Mouse (Mus musculus) heart, embryonic 11.5 days (tissue): ENCODE data around the gene Olfr901. TPM values are rescaled to one million over a fixed set of nuclear protein-coding genes. Genes with fewer than 3 reads are reported as not detected.
"Not testable (repeated sequence)": the region's sequence is repeated elsewhere in the genome, so short reads cannot be mapped to it uniquely, and the experiment has no call there.

ENCODE experiments used
- ATAC-seq: fragments of 200-750 bp; cut with Nextera tagmentation; replicated peaks from 2 replicates; pipeline ENCODE4 v1.8.0; 2017; ENCODE audit warnings: moderate library complexity; ENCODE audit not compliant: insufficient number of reproducible peaks, low FRiP score, low TSS enrichment
- H3K27ac ChIP-seq: fragments of 300-500 bp; sonication (generic); 2 replicates; pipeline ENCODE4 v1.5.1; 2014; ENCODE audit warnings: mild to moderate bottlenecking, low read depth, low read length
- H3K27me3 ChIP-seq: fragments of 300-500 bp; sonication (generic); 2 replicates; pipeline ENCODE4 v1.6.1; 2014; ENCODE audit warnings: mild to moderate bottlenecking, low read length, mixed read lengths; ENCODE audit not compliant: control insufficient read depth, insufficient read depth
- H3K36me3 ChIP-seq: fragments of 300-500 bp; sonication (generic); 2 replicates; pipeline ENCODE4 v1.6.1; 2014; ENCODE audit warnings: mild to moderate bottlenecking, low read length, moderate library complexity, mixed read lengths; ENCODE audit not compliant: control insufficient read depth, insufficient read depth
- H3K4me1 ChIP-seq: fragments of 300-500 bp; sonication (generic); 2 replicates; pipeline ENCODE4 v1.6.1; 2014; ENCODE audit warnings: low read length; ENCODE audit not compliant: control insufficient read depth, insufficient read depth
- H3K4me2 ChIP-seq: fragments of 300-500 bp; sonication (generic); 2 replicates; pipeline ENCODE4 v1.6.1; 2014; ENCODE audit warnings: mild to moderate bottlenecking, moderate library complexity
- H3K4me3 ChIP-seq: fragments of 300-500 bp; sonication (generic); 2 replicates; pipeline ENCODE4 v1.5.1; 2014; ENCODE audit warnings: low read depth, low read length
- H3K9ac ChIP-seq: fragments of 300-500 bp; sonication (generic); 2 replicates; pipeline ENCODE4 v1.6.1; 2014; ENCODE audit warnings: mild to moderate bottlenecking, low read depth, low read length, moderate library complexity
- H3K9me3 ChIP-seq: fragments of 300-500 bp; sonication (generic); replicated peaks from 2 replicates; pipeline ENCODE4 v1.6.1; 2016; ENCODE audit warnings: low read length; ENCODE audit not compliant: control insufficient read depth
- WGBS: fragments of 180-500 bp; shearing (Covaris S2); extraction: QIAGEN DNeasy Blood & Tissue Kit; methylation state at CpG from one replicate; pipeline ENCODE4 v1.1.7; 2014; ENCODE audit not compliant: insufficient replicate concordance; 5-methylcytosine and 5-hydroxymethylcytosine counted together
- polyA plus RNA-seq: library from polyadenylated mRNA; unstranded; fragments of >200 nt; fragmentation: Nextera tagmentation; extraction: Ambion mirVana; gene quantifications from 2 replicates; pipeline ENCODE4 v1.2.1, GENCODE M21; 2014

Gene Olfr901
- polyA plus RNA-seq, result not detected in 2 replicates

DNA sequence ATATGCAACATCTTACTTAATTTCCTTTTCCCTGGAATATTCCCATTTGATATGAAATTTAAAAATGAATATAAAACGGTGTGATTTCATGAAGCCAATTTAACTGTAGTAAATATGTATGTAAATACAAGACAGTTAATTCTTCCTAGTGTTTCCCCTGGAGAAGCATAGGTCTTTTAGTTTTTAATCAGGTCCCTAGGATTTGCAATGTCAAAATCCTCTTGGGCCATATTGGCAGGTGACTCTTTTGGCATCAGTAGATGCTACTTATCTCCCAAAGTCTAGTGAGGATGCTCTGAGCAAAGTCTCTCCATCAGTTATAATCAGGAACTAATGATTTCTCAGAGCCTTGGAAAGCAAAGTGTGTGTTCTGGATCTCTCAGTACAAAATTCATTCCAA, at the start of gene Olfr901:
Olfr901 (plus strand) TSS at position 301 of the 400 bp plus-strand sequence.
- Histone ChIP-seq H3K9ac (no peak within 1 kb of the TSS), H3K4me2 (no peak within 1 kb of the TSS), H3K4me3 (no peak within 1 kb of the TSS), H3K36me3 (no peaks in the 10 kb centered on the region), H3K9me3 (no peaks in the 10 kb centered on the region), H3K4me1 (no peaks in the 10 kb centered on the region), H3K27me3 (no peaks in the 10 kb centered on the region), H3K27ac (no peak within 1 kb of the TSS)
- ATAC-seq, result no peak
- 76% methylated on average over 1 of the region's 1 CpGs for WGBS

DNA sequence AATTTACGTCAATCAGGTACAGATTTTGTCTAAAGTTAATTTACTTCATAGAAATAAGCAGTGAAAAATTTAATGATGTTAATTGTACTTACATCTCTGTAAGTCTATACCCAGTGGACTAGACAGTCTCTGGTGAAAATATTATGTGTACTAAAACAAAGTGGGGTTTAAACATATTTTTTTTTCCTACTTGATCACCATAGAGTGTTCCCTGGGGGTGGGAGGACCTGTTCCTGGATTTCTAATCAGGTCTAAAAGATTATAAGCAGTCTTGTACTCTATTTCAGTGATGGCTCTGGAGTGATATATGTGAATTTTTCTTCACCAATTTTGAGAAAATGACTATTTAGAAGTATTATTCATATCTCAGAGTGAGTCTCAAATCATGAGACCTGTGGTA, 27.9 kb upstream of the Olfr901 start, which contains the start of gene Olfr147:
Olfr147 (plus strand) TSS at position 301 of the 400 bp plus-strand sequence.
- H3K9ac ChIP-seq, result no peak within 1 kb of the TSS
- H3K4me3 ChIP-seq, result no peak within 1 kb of the TSS
- no peaks in the 10 kb centered on the region for H3K27me3 ChIP-seq
- H3K4me2 ChIP-seq, result no peak within 1 kb of the TSS
- no peaks in the 10 kb centered on the region for H3K9me3 ChIP-seq
- 73% methylated on average over 1 of the region's 1 CpGs for WGBS
- no peaks in the 10 kb centered on the region for H3K4me1 ChIP-seq
- no peak within 1 kb of the TSS for H3K27ac ChIP-seq
- ATAC-seq, result no peak
- H3K36me3 ChIP-seq, result no peaks in the 10 kb centered on the region

DNA sequence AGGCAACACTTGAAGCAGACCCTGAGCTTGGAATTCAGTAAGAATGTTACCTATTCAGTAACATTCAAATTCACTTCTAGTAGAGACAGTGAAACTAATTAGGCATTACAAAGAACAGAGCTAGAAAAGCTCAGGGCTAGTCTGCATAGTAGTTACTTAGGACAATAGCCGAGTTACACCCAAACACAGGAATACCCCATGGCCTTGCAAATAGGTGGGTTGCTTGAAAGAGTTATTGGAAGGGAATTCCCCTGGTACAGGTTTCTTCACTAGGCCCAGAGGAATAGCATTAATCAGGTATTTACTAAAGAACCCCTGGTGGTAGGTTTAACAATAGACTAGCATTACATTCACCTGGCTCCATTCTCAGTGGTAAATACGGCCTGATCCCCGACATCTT, 21.8 kb upstream of the Olfr901 start:
- whole genome bisulfite sequencing, result 83% methylated on average over 3 of the region's 3 CpGs
- not testable (repeated sequence) for H3K36me3 ChIP-seq, H3K27ac ChIP-seq, H3K4me3 ChIP-seq, H3K4me1 ChIP-seq, H3K9ac ChIP-seq, H3K9me3 ChIP-seq, H3K27me3 ChIP-seq, H3K4me2 ChIP-seq, ATAC-seq

DNA sequence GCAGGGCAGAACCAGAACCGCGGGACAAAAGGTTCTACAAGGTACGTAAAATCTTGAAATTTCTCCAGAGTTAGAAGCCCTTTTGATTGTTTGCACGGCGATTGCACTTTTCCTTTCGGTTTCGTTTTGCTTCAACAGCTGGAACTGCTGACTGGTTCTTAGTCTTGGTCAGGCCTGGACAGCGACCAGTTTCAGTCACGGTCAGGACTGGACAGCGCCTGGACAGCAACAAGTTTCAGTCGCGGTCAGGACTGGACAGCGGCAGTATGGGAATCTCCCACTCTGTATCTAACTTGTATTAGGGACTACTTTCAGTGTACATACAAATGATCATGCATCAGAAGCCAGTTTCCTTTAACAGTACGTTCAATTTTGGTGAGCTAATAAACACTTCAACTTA, 15.8 kb upstream of the Olfr901 start:
- not testable (repeated sequence) for H3K9me3 ChIP-seq, ATAC-seq, H3K9ac ChIP-seq, H3K4me3 ChIP-seq, H3K27ac ChIP-seq, H3K27me3 ChIP-seq, H3K36me3 ChIP-seq, H3K4me2 ChIP-seq, H3K4me1 ChIP-seq
- 88% methylated on average over 14 of the region's 14 CpGs for WGBS

DNA sequence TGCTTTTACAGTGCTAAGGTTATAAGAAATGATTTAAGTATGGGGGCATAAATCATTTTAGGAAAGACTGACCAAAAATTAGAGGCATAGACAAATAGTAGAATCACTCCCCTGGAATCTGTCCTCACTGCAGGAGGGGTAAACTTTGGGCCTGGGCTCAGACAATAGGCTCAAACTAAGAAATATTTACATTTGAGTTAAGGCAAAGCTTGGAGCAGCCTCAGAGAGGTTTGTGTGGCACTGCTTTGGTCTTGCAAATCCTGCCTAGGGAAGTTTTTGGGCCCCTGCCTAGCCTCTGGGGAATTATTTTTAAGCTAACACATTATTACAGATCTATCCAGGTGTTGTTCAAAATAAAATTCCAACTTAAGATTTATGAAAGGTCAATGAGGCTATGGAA, 5.5 kb upstream of the Olfr901 start:
- H3K4me2 ChIP-seq, result no peak overlapping the region
- H3K9me3 ChIP-seq, result no peaks in the 10 kb centered on the region
- H3K27me3 ChIP-seq, result no peaks in the 10 kb centered on the region
- H3K36me3 ChIP-seq, result no peaks in the 10 kb centered on the region
- no peak overlapping the region for H3K27ac ChIP-seq
- no peaks in the 10 kb centered on the region for H3K4me1 ChIP-seq
- ATAC-seq, result no peak
- H3K4me3 ChIP-seq, result no peak overlapping the region
- H3K9ac ChIP-seq, result no peak overlapping the region

DNA sequence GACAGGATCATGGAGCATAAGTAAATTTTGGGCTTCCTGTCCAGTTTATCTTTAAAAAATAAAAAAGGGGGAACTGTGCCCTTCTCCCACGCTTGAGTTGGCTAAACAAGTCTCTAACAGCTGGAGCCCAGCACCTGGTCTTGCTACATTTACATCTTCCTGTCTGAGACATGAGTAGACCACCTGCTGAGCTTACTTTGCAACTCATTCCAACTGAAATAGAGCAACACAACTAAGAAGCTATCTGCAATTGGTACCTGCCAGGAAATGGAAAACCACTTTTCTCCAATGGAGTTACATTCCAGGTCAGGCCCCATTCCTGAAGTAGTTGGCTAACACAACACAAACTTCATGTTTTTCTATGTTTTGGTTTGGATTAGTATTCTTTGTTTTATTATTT, 2.2 kb upstream of the Olfr901 start:
- H3K9ac ChIP-seq, result no peak overlapping the region
- H3K9me3 ChIP-seq, result no peaks in the 10 kb centered on the region
- H3K4me2 ChIP-seq, result no peak overlapping the region
- no peaks in the 10 kb centered on the region for H3K27me3 ChIP-seq
- 66% methylated on average over 1 of the region's 1 CpGs for WGBS
- H3K4me1 ChIP-seq, result no peaks in the 10 kb centered on the region
- H3K4me3 ChIP-seq, result no peak overlapping the region
- no peaks in the 10 kb centered on the region for H3K36me3 ChIP-seq
- no peak for ATAC-seq
- H3K27ac ChIP-seq, result no peak overlapping the region

DNA sequence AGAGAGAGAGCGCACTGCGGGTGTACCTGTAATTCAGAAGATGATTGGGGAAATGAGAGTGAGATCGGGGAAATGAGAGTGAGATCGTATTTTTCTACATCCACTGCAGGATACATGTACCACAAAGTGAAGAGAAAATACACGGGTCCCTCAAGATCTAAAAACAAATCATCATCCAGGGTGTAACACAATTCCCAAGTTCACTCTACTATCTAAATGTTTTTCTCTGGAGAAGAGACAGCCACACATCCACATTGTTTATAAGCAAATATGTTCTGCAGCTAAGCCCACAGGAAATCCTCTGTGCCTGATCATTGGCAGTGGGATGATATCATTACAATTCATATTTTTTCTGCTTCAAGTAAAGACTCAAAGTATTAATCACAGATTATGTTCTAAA, 18.1 kb downstream of the Olfr901 start, which contains the start of gene Olfr902:
Olfr902 (plus strand) TSS at position 301 of the 400 bp plus-strand sequence.
- H3K27ac ChIP-seq, result no peak within 1 kb of the TSS
- 77% methylated on average over 5 of the region's 5 CpGs for WGBS
- no peaks in the 10 kb centered on the region for H3K9me3 ChIP-seq
- H3K4me2 ChIP-seq, result no peak within 1 kb of the TSS
- H3K27me3 ChIP-seq, result no peaks in the 10 kb centered on the region
- no peak within 1 kb of the TSS for H3K9ac ChIP-seq
- no peak within 1 kb of the TSS for H3K4me3 ChIP-seq
- H3K36me3 ChIP-seq, result no peaks in the 10 kb centered on the region
- no peaks in the 10 kb centered on the region for H3K4me1 ChIP-seq
- no peak for ATAC-seq

DNA sequence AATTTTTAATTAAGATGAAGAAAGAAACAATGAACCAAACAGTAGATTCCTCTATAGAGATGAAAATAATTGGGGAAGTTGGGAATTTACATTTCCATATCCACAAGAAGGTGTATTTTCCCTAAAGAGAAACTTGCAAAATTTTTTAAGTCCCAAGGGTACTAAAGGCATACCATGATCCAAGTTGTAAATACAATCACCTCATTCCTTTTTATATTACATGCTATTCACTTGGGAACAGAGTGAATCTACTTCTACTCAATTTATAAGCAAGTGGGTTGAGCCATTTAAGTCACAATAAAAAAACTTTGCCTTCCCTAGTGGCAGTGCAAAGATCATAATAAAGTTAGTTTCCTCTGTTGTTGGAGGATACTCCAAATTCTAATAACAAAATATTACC, 33.6 kb downstream of the Olfr901 start, which contains the start of gene Olfr904:
Olfr904 (plus strand) TSS at position 301 of the 400 bp plus-strand sequence.
- Histone ChIP-seq H3K27ac (no peak within 1 kb of the TSS), H3K4me3 (no peak within 1 kb of the TSS), H3K9ac (no peak within 1 kb of the TSS), H3K4me2 (no peak within 1 kb of the TSS), H3K27me3 (no peaks in the 10 kb centered on the region), H3K4me1 (no peaks in the 10 kb centered on the region), H3K9me3 (no peaks in the 10 kb centered on the region), H3K36me3 (no peaks in the 10 kb centered on the region)
- ATAC-seq, result no peak

DNA sequence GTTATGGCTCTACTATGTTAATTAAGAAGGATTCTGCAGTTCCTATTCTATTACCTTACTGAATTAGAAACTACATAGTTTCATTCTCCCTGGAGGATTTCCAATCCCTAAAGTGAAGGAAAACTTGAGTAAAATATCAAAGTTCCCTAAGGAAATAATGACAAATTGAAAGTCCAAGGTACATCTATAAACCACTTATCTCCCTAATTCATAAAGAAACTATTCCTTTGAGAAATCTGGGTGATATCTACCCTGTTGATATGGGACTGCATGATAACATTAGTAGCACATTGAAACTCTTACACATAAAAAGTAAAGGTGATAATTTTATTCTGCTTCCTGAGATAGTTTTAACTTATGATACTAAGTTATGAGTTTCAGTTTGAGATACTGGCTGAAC, 41.6 kb downstream of the Olfr901 start, which contains the start of gene Olfr905:
Olfr905 (plus strand) TSS at position 301 of the 400 bp plus-strand sequence.
- no peaks in the 10 kb centered on the region for H3K9me3 ChIP-seq
- H3K27ac ChIP-seq, result no peak within 1 kb of the TSS
- H3K9ac ChIP-seq, result no peak within 1 kb of the TSS
- no peaks in the 10 kb centered on the region for H3K4me1 ChIP-seq
- no peak within 1 kb of the TSS for H3K4me2 ChIP-seq
- no peaks in the 10 kb centered on the region for H3K36me3 ChIP-seq
- ATAC-seq, result no peak
- no peaks in the 10 kb centered on the region for H3K27me3 ChIP-seq
- no peak within 1 kb of the TSS for H3K4me3 ChIP-seq
